In genomic region chr5:116542317-116542716, GRCm38 (mm10) we compare ENCODE assay signal across 23 mouse cellular contexts. TPM values are rescaled to one million over a fixed set of nuclear protein-coding genes. Genes with fewer than 3 reads are reported as not detected.
DNase-seq lines count a peak whose midpoint lies in the region; ATAC-seq and TF ChIP-seq lines count a peak whose summit lies in the region.
"Had no signal": no experiment of that assay in that cellular context is flagged by ENCODE, and none has a peak within 500 bp of the region (broad histone marks: within the 10 kb centered on the region; RNA-seq: fewer than 3 reads in every experiment).

No protein-coding gene starts in this region.

- H3K4me3 ChIP-seq in gastrocnemius, adult 2 months = no peak overlapping the region
- H3K4me3 ChIP-seq in left cerebral cortex, adult 2 months = no peak overlapping the region
- H3K4me3 ChIP-seq in testis, adult 2 months (ENCODE audit: control insufficient read depth, low read depth, low read length) = no peak overlapping the region
- H3K4me3 ChIP-seq in stomach, postnatal 0 days (ENCODE audit: low read depth, low read length) = no peak overlapping the region
- H3K4me3 ChIP-seq: embryonic facial prominence, embryonic 13.5 days; hindbrain, embryonic 15.5 days; limb, embryonic 10.5 days had no signal

- no peaks in the 10 kb centered on the region for H3K36me3 ChIP-seq in testis, adult 2 months (ENCODE audit: control insufficient read depth, insufficient read depth, low read length)
- H3K36me3 ChIP-seq in stomach, postnatal 0 days (ENCODE audit: control insufficient read depth, insufficient read depth, low read length) = no peaks in the 10 kb centered on the region
- H3K36me3 ChIP-seq: embryonic facial prominence, embryonic 13.5 days; limb, embryonic 10.5 days had no signal

- no peak for DNase-seq in gastrocnemius, adult 2 months
- no peak for DNase-seq in gastrocnemius, adult 18-20 months (ENCODE audit: low spot score)
- no peak for DNase-seq in left cerebral cortex, adult 2 months (ENCODE audit: extremely low spot score in 1 of 2, low spot score in 2 of 2)
- DNase-seq in left cerebral cortex, adult 9 months (ENCODE audit: low spot score in 2 of 2) = no peak
- DNase-seq in testis, postnatal 10 days (ENCODE audit: low spot score) = no peak
- no peak for DNase-seq in stomach, postnatal 0 days (ENCODE audit: low spot score)
- DNase-seq in embryo, embryonic 11 days = no peak
- DNase-seq: adrenal gland, adult 8-10 months; cerebellum, adult 18-20 months; gastrocnemius, postnatal 36 days; kidney, adult 18-20 months; midbrain, embryonic 14.5 days; retina, postnatal 1 day; thymus, adult 2 months had no signal

- H3K27ac ChIP-seq in gastrocnemius, adult 2 months = no peak overlapping the region
- no peak overlapping the region for H3K27ac ChIP-seq in left cerebral cortex, adult 2 months
- no peak overlapping the region for H3K27ac ChIP-seq in testis, adult 2 months (ENCODE audit: control insufficient read depth, insufficient read depth, low read depth, low read length)
- no peak overlapping the region for H3K27ac ChIP-seq in stomach, postnatal 0 days (replicated peaks)
- H3K27ac ChIP-seq: embryonic facial prominence, embryonic 13.5 days; hindbrain, embryonic 15.5 days; limb, embryonic 10.5 days had no signal

- no peaks in the 10 kb centered on the region for H3K27me3 ChIP-seq in testis, adult 2 months (ENCODE audit: control insufficient read depth, insufficient read depth, low read length)
- no peaks in the 10 kb centered on the region for H3K27me3 ChIP-seq in stomach, postnatal 0 days (ENCODE audit: control insufficient read depth, insufficient read depth, low read length)
- H3K27me3 ChIP-seq: CH12.LX; embryonic facial prominence, embryonic 13.5 days; hindbrain, embryonic 15.5 days had no signal

- WGBS in stomach, postnatal 0 days = 48% methylated on average over 7 of the region's 7 CpGs

- TF ChIP-seq POLR2A in testis, adult 2 months (IDR thresholded peaks at IDR 0.05; ENCODE audit: control insufficient read depth, low read depth, low read length) = no peak

- peak; percentile 15; the same call in 1 of the 2 replicates for TF ChIP-seq CTCF in gastrocnemius, adult 2 months (IDR thresholded peaks at IDR 0.05)
- peak; percentile 46 for TF ChIP-seq CTCF in left cerebral cortex, adult 2 months (IDR thresholded peaks at IDR 0.05)
- peak; percentile 42; the same call in 1 of the 2 replicates for TF ChIP-seq CTCF in testis, adult 2 months (IDR thresholded peaks at IDR 0.05; ENCODE audit: control insufficient read depth, insufficient read depth, insufficient replicate concordance, low read depth, low read length)
- TF ChIP-seq CTCF in stomach, postnatal 0 days (IDR thresholded peaks at IDR 0.05; ENCODE audit: low read depth) = peak; percentile 34

- H3K9ac ChIP-seq in stomach, postnatal 0 days (ENCODE audit: low read length) = no peak overlapping the region
- H3K9ac ChIP-seq: embryonic facial prominence, embryonic 13.5 days; hindbrain, embryonic 15.5 days had no signal

- H3K4me2 ChIP-seq in stomach, postnatal 0 days (replicated peaks; ENCODE audit: low read depth) = no peak overlapping the region
- H3K4me2 ChIP-seq: embryonic facial prominence, embryonic 13.5 days; heart, embryonic 11.5 days; hindbrain, embryonic 15.5 days had no signal

- intact Hi-C loops in gastrocnemius, adult 2 months (cut with DNase I) = no loop called here
- intact Hi-C loops in left cerebral cortex, adult 2 months (cut with DNase I) = no loop called here

- no peak for TF ChIP-seq EP300 in stomach, postnatal 0 days (optimal IDR thresholded peaks at IDR 0.05)

- H3K9me3 ChIP-seq in stomach, postnatal 0 days (ENCODE audit: control insufficient read depth, low read length) = no peaks in the 10 kb centered on the region
- H3K9me3 ChIP-seq: embryonic facial prominence, embryonic 13.5 days; hindbrain, embryonic 15.5 days; limb, embryonic 10.5 days had no signal

- H3K4me1 ChIP-seq in testis, adult 2 months (ENCODE audit: control insufficient read depth, insufficient read depth, low read length) = no peaks in the 10 kb centered on the region; the same call in 1 of the 2 replicates
- H3K4me1 ChIP-seq in stomach, postnatal 0 days (replicated peaks; ENCODE audit: control insufficient read depth, insufficient read depth) = no peaks in the 10 kb centered on the region
- H3K4me1 ChIP-seq: embryonic facial prominence, embryonic 13.5 days; limb, embryonic 10.5 days had no signal

- no peak for ATAC-seq in stomach, postnatal 0 days (ENCODE audit: low FRiP score, low TSS enrichment)

RNA-seq across cellular contexts. Expression of gene Srrm4, which starts 49.3 kb away (rescaled TPM):
- total RNA-seq in gastrocnemius, adult 2 months (2021) = under 1 TPM; 0.15 to 0.47 TPM
- under 1 TPM; 0.05 to 0.21 TPM for total RNA-seq in gastrocnemius, adult 18-20 months (2021)
- 10 to 100 TPM; 28.8 to 30.7 TPM for total RNA-seq in left cerebral cortex, adult 2 months (2021)
- 0.54 and 1.0 TPM in 2 replicates for polyA plus RNA-seq in testis, adult 2 months (2012; rRNA removed)
- polyA plus RNA-seq in stomach, postnatal 0 days (2015; fragmentation: Nextera tagmentation; extraction: Ambion mirVana) = 0.45 and 0.48 TPM in 2 replicates
- total RNA-seq: CH12.LX; common myeloid progenitor, adult 5-6 weeks; megakaryocyte progenitor cell, adult 5-6 weeks; neutrophil, adult 5-6 weeks had no signal
- polyA plus RNA-seq: limb, embryonic 10.5 days had no signal

Comparison
In these comparisons a context has a peak if more than half of its experiments do, and no peak if none do; other contexts are left out.
1. RNA of gene Srrm4, which starts 49.3 kb away (total RNA-seq): 28.8 to 30.7 TPM in left cerebral cortex, adult 2 months; 0.15 to 0.47 TPM in gastrocnemius, adult 2 months and 0.05 to 0.21 TPM in gastrocnemius, adult 18-20 months; every median in the first group is over 10 times any median in the second.
2. Peak in every context shown above with its lines, with median percentiles within 50 percentile points of each other: CTCF ChIP-seq.